Mouse (Mus musculus): ENCODE results near the gene Ncam1. TPM values are rescaled to one million over a fixed set of nuclear protein-coding genes. Genes with fewer than 3 reads are reported as not detected.

Ncam1 gene
- polyA plus RNA-seq, 1 experiment, result not detected

DNA sequence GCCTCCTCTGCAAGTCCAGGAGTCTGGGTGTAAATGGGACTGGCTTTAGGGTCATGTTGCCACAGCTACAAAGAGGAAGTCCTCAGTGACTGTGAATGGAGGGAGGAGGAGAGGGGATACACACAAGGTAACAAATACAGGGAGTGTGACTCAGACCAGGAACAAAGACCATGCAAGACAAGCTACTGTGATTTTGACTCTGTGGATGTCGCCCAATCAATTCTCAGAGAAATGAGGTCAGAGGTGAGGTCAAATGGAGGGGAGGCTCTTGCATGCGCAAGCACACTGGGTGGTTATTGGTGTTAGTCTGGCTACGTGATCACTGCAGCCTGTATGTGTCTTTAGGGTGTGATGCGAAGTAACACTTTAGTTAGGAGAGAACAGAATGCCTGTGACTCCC is 268.0 kb downstream of the Ncam1 start:
- no peak for TF ChIP-seq GATA1 (IDR thresholded peaks at IDR 0.05; ENCODE audit: low read length)

DNA sequence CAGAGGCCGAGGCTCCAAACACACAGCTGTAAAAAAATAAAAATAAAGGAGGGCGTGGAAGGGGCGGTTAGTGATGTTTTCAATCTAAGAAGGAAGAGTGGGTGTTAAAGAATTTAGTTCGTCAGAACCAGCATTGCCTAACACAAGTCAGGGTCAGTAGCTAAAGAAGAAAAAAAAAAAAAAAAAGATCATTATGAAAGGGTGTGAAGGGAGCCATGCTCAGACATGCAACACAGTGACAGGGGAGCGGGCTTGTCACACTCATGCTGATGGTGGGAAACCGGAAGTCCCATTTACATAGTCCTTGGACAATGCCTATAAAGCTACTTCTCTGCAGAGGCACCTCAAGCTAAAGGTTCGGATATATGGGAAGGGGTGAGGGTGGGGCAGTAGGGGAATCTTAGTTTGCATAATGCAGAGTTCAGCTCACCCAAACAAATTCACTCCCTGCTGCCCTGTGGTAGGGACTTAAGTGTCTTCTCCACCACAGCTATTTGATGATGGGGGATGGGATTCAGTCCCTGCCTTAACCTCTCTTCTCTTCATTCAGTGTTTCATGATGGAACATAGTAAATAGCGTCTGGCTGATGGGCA is 269.3 kb downstream of the Ncam1 start:
- no peak for TF ChIP-seq GATA1 (IDR thresholded peaks at IDR 0.05; ENCODE audit: low read length)

DNA sequence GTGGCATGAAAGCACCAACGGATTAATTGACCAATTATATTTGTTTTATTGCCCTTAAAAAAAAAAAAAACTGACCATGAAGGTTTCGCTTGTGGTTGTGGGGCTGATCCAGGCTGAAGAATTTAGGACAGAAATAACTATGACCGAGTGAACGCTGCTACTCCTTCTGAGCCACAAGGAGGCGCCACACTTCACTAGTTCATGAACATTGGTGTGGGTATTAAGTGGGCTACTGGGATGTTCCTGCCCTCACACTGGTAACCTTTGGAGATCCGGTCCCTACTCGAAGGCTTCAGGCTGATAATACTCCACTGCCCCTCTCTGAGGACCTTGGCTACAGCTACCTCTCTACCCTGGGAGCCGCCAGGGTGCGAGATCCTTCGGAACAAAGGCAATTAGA is 269.8 kb downstream of the Ncam1 start:
- no peak for TF ChIP-seq GATA1 (IDR thresholded peaks at IDR 0.05; ENCODE audit: low read length)

DNA sequence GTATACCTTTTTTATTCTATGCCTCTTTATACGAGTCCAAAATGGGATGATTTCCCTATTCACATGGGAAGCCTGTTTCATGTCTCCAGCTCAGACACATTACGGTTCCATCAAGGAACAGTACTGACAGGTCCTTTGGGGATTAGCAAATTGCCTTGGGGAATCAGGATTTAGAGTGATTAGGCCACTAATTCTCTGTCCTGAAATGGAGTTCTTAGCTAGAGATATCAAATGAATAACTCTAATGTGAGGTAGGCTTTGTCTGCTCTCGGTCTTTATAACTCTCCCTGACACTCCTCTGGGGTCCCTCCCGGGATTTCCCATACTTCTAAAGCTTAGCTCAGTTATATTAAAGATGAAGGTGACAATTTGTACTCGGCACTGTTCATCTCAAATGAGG is 270.7 kb downstream of the Ncam1 start:
- TF ChIP-seq GATA1 (IDR thresholded peaks at IDR 0.05; ENCODE audit: low read length), result no peak

DNA sequence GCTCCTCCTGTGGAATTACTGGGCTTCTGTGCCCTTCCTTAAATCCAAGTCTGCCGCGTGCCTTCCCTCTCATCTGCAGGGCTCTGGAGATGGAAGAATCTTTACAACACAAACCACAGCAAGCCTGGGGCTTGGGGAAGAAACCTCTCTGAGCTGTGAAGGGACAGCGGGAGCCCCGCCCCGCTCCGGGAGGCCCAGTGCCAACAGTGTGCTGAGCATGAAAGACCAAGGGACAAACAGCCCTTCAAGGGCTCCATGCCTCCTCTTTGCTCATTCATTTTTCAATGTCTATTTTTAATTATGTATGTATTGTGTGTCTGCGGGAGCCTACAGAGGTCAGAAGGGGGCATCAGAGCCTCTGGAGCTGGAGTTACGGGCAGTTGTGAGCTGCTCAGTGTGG is 271.4 kb downstream of the Ncam1 start:
- no peak for TF ChIP-seq GATA1 (IDR thresholded peaks at IDR 0.05; ENCODE audit: low read length)

DNA sequence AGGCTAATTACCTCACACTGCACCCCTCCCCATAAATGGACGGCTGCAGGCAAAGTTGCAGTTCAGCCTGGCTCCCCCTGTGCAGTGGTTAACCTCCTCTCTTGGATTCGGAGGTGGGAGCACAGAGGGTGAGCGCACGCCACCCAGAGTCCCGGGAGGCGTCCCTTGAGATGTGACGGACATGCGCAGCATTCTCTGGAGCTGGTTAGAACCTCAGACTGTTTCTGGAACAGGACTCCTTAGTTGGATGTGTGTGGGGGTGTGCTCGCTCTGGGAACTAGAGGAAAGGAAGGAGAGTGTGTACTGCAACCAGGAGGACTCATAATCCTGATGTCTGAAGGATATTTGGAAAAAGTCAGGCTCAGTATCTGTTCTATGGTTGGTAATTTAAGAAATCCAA is 274.0 kb downstream of the Ncam1 start:
- TF ChIP-seq GATA1 (IDR thresholded peaks at IDR 0.05; ENCODE audit: low read length), result no peak

DNA sequence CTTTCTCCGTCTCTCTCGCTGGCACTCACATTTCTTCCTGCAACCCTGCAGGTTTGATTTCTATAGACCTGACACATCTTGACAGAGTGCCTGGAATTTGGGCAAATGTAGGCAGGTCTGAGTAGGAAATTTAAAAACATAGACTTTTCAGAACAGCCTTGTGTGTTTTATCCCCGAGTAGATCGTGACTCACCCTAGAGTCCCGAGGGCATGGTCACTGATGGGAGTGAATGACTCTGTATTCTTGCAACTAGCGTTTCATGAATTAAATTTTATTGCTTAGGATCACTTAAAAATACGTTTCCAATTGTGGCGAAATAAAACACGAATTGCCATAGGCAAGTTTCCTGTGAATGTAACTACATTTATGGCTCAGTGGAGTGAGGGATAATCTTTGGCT is 274.8 kb downstream of the Ncam1 start:
- TF ChIP-seq GATA1 (IDR thresholded peaks at IDR 0.05; ENCODE audit: low read length), result no peak

DNA sequence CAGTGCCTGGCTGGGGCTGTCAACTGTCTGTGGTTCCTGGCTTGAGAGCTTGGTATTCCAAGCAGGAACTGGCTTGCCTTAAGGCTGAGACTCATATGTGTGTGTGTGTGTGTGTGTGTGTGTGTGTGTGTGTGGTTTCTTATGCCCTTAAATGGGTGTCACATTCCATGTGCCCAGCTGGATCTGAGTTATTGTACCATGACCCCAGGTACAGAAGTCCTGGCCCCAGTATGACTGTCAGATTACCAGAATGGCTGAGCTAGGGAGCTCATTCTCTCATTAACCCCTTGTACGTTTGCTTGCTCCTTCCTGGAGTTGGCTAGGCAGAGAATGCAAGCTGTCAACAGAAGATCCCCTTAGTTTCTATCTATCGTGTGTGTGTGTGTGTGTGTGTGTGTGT is 284.4 kb downstream of the Ncam1 start:
- TF ChIP-seq GATA1 (IDR thresholded peaks at IDR 0.05; ENCODE audit: low read length), result no peak

DNA sequence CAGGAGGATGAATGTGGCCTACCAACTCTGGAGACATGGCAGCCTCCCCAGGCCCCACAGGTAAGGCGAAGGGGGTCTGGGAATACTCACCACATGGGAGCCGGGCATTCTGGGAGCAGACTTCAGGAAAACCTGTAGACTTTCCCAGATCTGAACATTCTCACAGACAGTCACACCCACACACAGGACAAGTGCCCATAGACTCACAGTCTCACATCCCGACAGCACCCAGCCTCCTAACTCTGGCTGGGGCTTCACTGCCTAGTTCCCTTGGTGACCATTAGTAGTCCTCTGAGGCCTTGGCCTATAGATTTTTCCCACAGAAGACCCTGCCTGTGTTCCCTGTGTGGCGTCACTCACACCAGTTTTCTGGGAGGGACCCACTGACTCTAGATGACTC is 288.1 kb downstream of the Ncam1 start:
- TF ChIP-seq GATA1 (IDR thresholded peaks at IDR 0.05; ENCODE audit: low read length), result no peak

DNA sequence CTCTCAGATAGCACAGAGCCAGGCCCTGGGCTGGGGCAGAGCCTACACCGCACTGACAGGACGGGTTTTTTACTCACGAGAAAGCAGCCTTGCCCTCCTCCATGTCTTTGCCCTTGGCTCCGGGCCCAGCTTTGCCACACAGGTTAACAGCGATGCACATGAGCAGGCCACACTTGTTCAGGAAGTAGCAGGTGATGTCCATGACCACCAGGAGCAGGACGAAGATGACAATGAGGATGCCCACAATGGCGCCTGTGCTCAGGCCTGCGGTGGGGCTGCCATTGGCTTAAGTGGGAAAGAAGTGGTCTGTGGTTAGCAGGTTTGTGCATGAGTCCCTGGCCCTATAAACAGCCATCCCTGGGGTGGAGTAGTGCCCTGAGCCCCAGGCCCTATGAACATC is 289.1 kb downstream of the Ncam1 start:
- TF ChIP-seq GATA1 (IDR thresholded peaks at IDR 0.05; ENCODE audit: low read length), result no peak

DNA sequence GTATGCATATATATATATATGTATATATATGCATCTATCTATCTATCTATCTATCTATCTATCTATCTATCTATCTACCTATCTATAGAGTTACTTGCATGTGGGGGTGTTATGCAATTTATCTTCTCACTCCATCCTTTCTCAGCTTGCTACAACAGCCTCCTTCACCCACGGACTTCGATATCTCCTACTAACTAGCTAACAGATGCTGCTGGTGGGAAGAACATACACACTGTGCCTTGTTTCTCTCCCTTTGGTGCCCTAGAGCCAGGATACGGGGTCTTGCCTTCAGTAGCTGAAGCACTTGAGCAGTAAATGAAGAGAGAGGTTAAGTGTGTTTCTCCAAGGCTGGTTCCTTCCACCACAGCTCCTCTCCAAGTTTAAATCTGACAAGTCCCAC is 289.6 kb downstream of the Ncam1 start:
- TF ChIP-seq GATA1 (IDR thresholded peaks at IDR 0.05; ENCODE audit: low read length), result no peak

DNA sequence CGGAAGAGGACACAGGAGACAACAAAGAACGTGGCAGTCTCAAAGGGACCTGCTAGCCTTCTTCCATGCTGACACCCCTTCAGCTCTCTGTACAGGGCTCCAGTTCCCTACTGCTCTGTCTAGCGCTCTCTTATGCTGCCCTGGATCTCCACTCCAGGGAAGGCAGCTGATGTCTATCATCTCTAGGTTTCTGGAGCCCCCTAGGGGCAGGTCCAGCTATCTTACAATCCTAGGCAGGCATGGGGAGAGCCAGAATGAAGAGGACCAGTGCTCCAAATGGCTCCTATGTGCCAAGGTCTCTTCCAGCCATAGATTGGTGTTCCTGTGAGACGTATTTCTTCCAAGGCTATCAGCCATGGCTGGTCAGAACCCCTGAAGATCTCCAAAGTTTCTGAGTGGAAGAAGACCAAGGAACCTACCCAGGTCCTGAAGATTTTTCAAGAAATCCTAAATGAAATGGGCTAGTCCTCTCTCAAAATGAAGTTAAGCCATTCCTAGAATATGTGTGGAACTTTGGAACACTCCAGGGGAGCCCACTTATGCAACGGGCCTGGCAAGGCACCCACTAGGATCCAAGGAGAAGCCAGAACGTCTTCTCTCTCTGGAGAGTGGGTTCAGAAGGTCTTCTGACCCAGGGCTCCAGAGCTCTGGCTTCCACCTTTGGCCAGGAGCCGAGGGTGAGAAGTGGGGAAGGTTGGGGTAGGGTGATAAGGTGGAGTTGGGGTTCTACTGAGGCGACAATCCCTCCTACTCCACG is 290.7 kb downstream of the Ncam1 start:
- TF ChIP-seq GATA1 (IDR thresholded peaks at IDR 0.05; ENCODE audit: low read length), result no peak

DNA sequence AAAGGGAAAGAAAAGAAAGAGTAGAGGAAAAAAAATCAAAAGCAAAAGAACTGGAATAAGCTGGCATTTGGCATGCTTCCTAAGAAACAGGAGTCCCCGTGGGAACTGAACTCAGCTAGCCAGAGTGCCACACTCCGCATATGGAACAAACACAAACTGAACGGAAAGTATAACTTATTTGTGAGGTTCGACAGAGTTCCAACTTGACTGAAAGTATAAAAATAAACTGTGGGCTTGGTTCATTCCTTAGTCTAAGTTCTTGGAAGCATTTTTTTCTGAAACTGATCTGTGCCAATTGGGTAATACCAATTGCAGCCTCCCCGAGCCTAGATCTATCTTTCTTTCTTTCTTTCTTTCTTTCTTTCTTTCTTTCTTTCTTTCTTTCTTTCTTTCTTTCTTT is 294.1 kb downstream of the Ncam1 start:
- no peak for TF ChIP-seq GATA1 (IDR thresholded peaks at IDR 0.05; ENCODE audit: low read length)

DNA sequence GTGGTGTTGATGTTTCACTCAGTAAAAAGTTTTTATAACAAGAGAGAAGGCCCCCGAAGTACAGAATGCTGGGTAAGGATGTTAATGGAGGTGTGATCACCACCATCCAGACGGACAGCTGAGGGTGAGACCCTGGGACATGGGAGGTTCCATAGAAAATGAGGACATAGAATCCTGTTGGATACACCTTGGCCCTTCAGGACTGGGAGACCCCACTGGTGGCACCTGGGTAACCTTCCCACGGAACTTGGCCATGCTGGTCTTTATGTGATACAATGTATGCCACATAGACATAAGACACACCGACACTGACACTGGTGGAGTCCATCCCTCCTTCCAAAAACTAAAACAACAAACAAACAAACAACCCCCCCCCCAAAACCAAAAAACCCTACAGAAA is 296.5 kb downstream of the Ncam1 start:
- TF ChIP-seq GATA1 (IDR thresholded peaks at IDR 0.05; ENCODE audit: low read length), result no peak

DNA sequence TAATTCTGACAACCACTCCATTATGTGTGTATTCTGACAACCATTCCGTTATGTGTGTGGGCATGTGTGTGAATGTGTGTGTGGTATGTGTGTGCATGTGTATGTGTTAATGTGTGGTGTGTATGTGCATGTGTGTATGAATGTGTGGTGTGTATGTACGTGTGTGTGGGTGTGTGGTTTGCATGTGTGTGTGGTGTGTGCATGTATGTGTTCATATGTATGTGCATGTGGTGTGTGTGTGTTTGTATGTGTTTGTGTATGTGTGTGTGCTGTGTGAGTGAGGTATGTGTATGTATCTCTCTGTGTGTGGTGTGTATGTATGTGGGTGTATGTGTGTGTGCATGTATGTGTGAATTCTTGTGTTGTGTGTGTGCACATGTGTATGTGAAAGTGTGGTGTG is 298.8 kb downstream of the Ncam1 start:
- TF ChIP-seq GATA1 (IDR thresholded peaks at IDR 0.05; ENCODE audit: low read length), result no peak

DNA sequence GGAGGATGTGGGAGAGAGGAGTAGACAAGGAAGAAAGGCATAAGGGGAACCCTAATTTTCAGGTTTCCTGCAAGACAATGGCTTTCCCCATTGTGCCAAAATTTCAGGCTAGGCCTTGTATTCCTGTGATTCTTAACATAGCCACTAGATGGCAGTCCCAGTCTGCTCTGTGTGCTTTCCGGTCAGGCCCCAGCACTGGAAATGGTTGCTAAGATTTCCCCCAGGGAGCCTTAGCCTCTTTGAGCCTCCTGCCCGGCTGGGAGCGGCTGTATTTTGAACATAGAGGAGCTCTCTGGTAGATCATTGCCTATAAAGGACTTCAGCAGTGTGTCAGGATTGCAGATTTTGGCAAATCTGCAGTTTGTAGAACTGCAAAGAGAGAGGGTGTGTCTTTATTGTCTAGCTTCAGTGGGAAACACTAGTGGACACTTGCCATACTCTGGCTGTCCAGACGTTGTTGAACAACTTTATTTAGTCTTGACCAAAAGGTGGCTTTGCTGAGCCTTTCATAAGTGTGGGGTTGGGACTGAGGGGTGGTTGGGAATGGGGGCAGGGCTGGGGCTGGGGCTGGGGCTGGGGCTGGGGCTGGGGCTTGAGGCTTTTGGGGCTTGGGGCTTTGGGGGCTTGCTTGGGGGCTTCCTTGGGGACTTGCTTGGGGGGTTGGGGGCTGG is 304.6 kb downstream of the Ncam1 start:
- no peak for TF ChIP-seq GATA1 (IDR thresholded peaks at IDR 0.05; ENCODE audit: low read length)

DNA sequence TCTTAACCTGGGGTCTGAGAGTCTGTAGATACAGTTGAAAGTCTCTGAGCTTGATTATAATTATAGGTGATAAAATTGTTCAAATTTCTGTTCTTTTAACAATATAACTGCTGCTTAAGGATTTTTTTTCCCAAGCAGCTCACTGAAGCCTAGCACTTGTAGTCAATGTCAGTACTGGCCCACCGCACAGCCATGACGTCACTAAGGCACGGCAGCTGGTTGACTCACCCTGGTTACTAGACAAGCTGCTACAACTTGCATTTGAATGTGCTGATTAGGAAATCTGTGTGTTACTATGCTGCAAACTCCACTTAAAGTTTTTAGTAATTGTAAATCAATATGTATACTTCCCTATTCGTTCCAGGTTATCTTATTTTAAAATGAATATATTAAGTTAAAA is 308.1 kb downstream of the Ncam1 start:
- no peak for TF ChIP-seq GATA1 (IDR thresholded peaks at IDR 0.05; ENCODE audit: low read length)
